Mouse (Mus musculus): ENCODE results near the gene Ltbp1. TPM values are rescaled to one million over a fixed set of nuclear protein-coding genes. Genes with fewer than 3 reads are reported as not detected.

The Ltbp1 gene
- total RNA-seq (2014; fragmentation: Nextera tagmentation) (not detected in 2 replicates), total RNA-seq (2017) (not detected in 2 replicates)

- ATAC-seq (replicated peaks; ENCODE audit: poor library complexity, severe bottlenecking), result peak; percentile 68
Measured at GRCm38 (mm10) chr17:75005281-75005684, at the start of gene Ltbp1. Gene Ltbp1 (plus strand): TSS chr17:75005568.

GRCm38 (mm10) chr17:74959481-74960245, 45.7 kb upstream of the Ltbp1 start:
- no peak for ATAC-seq (replicated peaks; ENCODE audit: poor library complexity, severe bottlenecking)

- ATAC-seq (replicated peaks; ENCODE audit: poor library complexity, severe bottlenecking), result no peak
Measured at GRCm38 (mm10) chr17:74963222-74963621, 42.1 kb upstream of the Ltbp1 start.

GRCm38 (mm10) chr17:74963861-74964260, 41.5 kb upstream of the Ltbp1 start:
- no peak for ATAC-seq (replicated peaks; ENCODE audit: poor library complexity, severe bottlenecking)

- ATAC-seq (replicated peaks; ENCODE audit: poor library complexity, severe bottlenecking), result no peak
Measured at GRCm38 (mm10) chr17:74967298-74967848, 38.0 kb upstream of the Ltbp1 start.

GRCm38 (mm10) chr17:74968152-74968712, 37.1 kb upstream of the Ltbp1 start:
- no peak for ATAC-seq (replicated peaks; ENCODE audit: poor library complexity, severe bottlenecking)

GRCm38 (mm10) chr17:74968738-74969271, 36.6 kb upstream of the Ltbp1 start:
- ATAC-seq (replicated peaks; ENCODE audit: poor library complexity, severe bottlenecking), result no peak

- ATAC-seq (replicated peaks; ENCODE audit: poor library complexity, severe bottlenecking), result no peak
Measured at GRCm38 (mm10) chr17:74975192-74975591, 30.2 kb upstream of the Ltbp1 start.

GRCm38 (mm10) chr17:74976167-74976985, 29.0 kb upstream of the Ltbp1 start:
- no peak for ATAC-seq (replicated peaks; ENCODE audit: poor library complexity, severe bottlenecking)

GRCm38 (mm10) chr17:74979767-74980166, 25.6 kb upstream of the Ltbp1 start:
- no peak for ATAC-seq (replicated peaks; ENCODE audit: poor library complexity, severe bottlenecking)

GRCm38 (mm10) chr17:74981703-74982102, 23.7 kb upstream of the Ltbp1 start:
- no peak for ATAC-seq (replicated peaks; ENCODE audit: poor library complexity, severe bottlenecking)

GRCm38 (mm10) chr17:74982880-74983279, 22.5 kb upstream of the Ltbp1 start:
- no peak for ATAC-seq (replicated peaks; ENCODE audit: poor library complexity, severe bottlenecking)

GRCm38 (mm10) chr17:74984071-74984470, 21.3 kb upstream of the Ltbp1 start:
- no peak for ATAC-seq (replicated peaks; ENCODE audit: poor library complexity, severe bottlenecking)

GRCm38 (mm10) chr17:74984681-74985080, 20.7 kb upstream of the Ltbp1 start:
- ATAC-seq (replicated peaks; ENCODE audit: poor library complexity, severe bottlenecking), result no peak

GRCm38 (mm10) chr17:74987067-74987466, 18.3 kb upstream of the Ltbp1 start:
- ATAC-seq (replicated peaks; ENCODE audit: poor library complexity, severe bottlenecking), result peak; percentile 99

- ATAC-seq (replicated peaks; ENCODE audit: poor library complexity, severe bottlenecking), result no peak
Measured at GRCm38 (mm10) chr17:74989691-74990090, 15.7 kb upstream of the Ltbp1 start.

GRCm38 (mm10) chr17:74990561-74990960, 14.8 kb upstream of the Ltbp1 start:
- ATAC-seq (replicated peaks; ENCODE audit: poor library complexity, severe bottlenecking), result no peak

GRCm38 (mm10) chr17:74993726-74994581, 11.4 kb upstream of the Ltbp1 start:
- ATAC-seq (replicated peaks; ENCODE audit: poor library complexity, severe bottlenecking), result peak; percentile 56

- ATAC-seq (replicated peaks; ENCODE audit: poor library complexity, severe bottlenecking), result no peak; the same call in 1 of the 2 replicates
Measured at GRCm38 (mm10) chr17:74994582-74994893, 10.8 kb upstream of the Ltbp1 start.

GRCm38 (mm10) chr17:74995266-74995665, 10.1 kb upstream of the Ltbp1 start:
- no peak for ATAC-seq (replicated peaks; ENCODE audit: poor library complexity, severe bottlenecking)
